Mouse (Mus musculus) neutrophil, adult 83 days (primary cell): ENCODE data around the gene Gm21093. TPM values are rescaled to one million over a fixed set of nuclear protein-coding genes. Genes with fewer than 3 reads are reported as not detected.

Experiments
- total RNA-seq, 2 experiments: library from RNA; stranded (reverse); gene quantifications; one replicate each; pipeline ENCODE4 v1.2.4; 2023

Gene Gm21093
- total RNA-seq: not detected

DNA sequence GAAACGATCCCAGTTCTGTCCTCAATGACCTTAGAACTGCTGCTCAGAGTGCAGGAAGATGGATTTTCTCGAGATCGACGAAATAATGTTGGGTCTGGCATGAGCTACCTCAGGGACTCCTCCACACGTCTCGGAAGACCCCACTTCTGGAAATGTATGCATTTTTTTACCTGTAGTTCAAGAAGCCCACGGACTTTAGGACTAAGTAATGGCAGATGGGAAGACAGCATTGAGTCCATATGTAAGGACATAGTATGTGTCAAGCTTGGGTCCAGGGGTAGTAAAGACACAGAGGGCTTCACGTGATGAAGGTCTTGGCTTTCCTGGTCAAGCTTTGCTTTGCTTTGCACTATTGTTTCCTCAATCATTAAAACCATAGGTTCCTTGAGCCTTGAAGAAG lies at the start of gene Gm21093:
Gm21093 (minus strand) TSS at position 101 of the 400 bp plus-strand sequence.

Other genes with a start within 250 kb of the Gm21093 start
- gene Gm21541, start 131.1 kb downstream of the Gm21093 start, total RNA-seq: not detected
- 1 to 10 TPM; 1.8 to 3.3 TPM for gene Gm20878, start 93.2 kb downstream of the Gm21093 start, total RNA-seq
- gene Fam205a4, start 68.7 kb downstream of the Gm21093 start, total RNA-seq: under 1 TPM in 1 of 2 experiments, not detected in 1; 0.24 TPM
- not detected for gene Gm3893, start 56.5 kb upstream of the Gm21093 start, total RNA-seq
- not detected for gene Gm13304, start 80.1 kb upstream of the Gm21093 start, total RNA-seq
- not detected for gene Gm13306, start 118.7 kb upstream of the Gm21093 start, total RNA-seq
- not detected for gene Gm13305, start 133.9 kb upstream of the Gm21093 start, total RNA-seq
- gene Gm10600, start 205.9 kb upstream of the Gm21093 start, total RNA-seq: not detected
- gene Ccl21b, start 221.0 kb upstream of the Gm21093 start, total RNA-seq: not detected